Mouse (Mus musculus) hindbrain, embryonic 16.5 days (tissue): ENCODE measurements at regions not wholly inside any gene's neighbourhood (a gene's known extent, or its start where the extent isn't known, plus 50 kb on each side); places are given as distances from the start of the nearest gene placed in this dataset.

Experiments
- ATAC-seq: fragments of 200-750 bp; cut with Nextera tagmentation; 2 replicates; pipeline ENCODE4 v1.8.0; 2017; ENCODE audit warnings: moderate TSS enrichment, moderate library complexity
- H3K27ac ChIP-seq: fragments of 300-500 bp; sonication (generic); 2 replicates; pipeline ENCODE4 v1.5.1; 2014; ENCODE audit warnings: low read depth, mild to moderate bottlenecking, control low read depth, low read length, moderate library complexity
- H3K27me3 ChIP-seq: fragments of 300-500 bp; sonication (generic); replicated peaks from 2 replicates; pipeline ENCODE4 v1.6.1; 2014; ENCODE audit warnings: low read length; ENCODE audit not compliant: control insufficient read depth, insufficient read depth
- H3K36me3 ChIP-seq: fragments of 300-500 bp; sonication (generic); 2 replicates; pipeline ENCODE4 v1.6.1; 2014; ENCODE audit warnings: mild to moderate bottlenecking, low read length, moderate library complexity, mixed read lengths; ENCODE audit not compliant: control insufficient read depth, insufficient read depth
- H3K4me1 ChIP-seq: fragments of 300-500 bp; sonication (generic); 2 replicates; pipeline ENCODE4 v1.6.1; 2014; ENCODE audit warnings: low read depth, low read length; ENCODE audit not compliant: control insufficient read depth, insufficient read depth
- H3K4me2 ChIP-seq: fragments of 300-500 bp; sonication (generic); 2 replicates; pipeline ENCODE4 v1.6.1; 2014; ENCODE audit warnings: mild to moderate bottlenecking, low read length, control low read depth, moderate library complexity
- H3K4me3 ChIP-seq: fragments of 300-500 bp; sonication (generic); 2 replicates; pipeline ENCODE4 v1.5.1; 2014; ENCODE audit warnings: mild to moderate bottlenecking, low read length, control low read depth, moderate library complexity
- H3K9ac ChIP-seq: fragments of 300-500 bp; sonication (generic); 2 replicates; pipeline ENCODE4 v1.6.1; 2014; ENCODE audit warnings: low read depth, mild to moderate bottlenecking, control low read depth, low read length, moderate library complexity
- H3K9me3 ChIP-seq: fragments of 300-500 bp; sonication (generic); 2 replicates; pipeline ENCODE4 v1.6.1; 2014; ENCODE audit warnings: mild to moderate bottlenecking, low read length, moderate library complexity; ENCODE audit not compliant: control insufficient read depth
- WGBS: fragments of 180-500 bp; shearing (Covaris S2); extraction: QIAGEN DNeasy Blood & Tissue Kit; methylation state at CpG from one replicate; pipeline ENCODE4 v1.1.7; 2014; 5-methylcytosine and 5-hydroxymethylcytosine counted together

DNA sequence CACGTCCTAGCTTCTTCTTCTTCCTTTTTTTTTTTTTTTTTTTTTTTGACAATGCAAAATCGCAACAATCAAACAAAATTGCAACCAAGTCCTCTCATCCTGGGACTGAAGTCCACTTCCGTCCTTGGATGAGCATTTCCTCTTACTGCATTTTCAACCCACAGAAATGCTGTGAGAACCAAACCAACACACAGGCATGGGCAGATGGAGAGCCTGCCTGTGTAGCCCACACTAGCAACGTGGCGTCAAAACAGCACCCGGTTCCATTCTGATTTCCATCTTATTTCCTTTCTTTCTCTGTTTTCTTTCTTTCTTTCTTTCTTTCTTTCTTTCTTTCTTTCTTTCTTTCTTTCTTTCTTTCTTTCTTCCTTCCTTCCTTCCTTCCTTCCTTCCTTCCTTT, 360.7 kb upstream of the Prox1 start:
- ATAC-seq: no peak

GRCm38 (mm10) chr1:190530079-190530478, 359.6 kb upstream of the Prox1 start:
- no peaks in the 10 kb centered on the region for H3K4me1 ChIP-seq
- H3K27ac ChIP-seq: no peak overlapping the region
- no peak overlapping the region for H3K4me2 ChIP-seq
- H3K9me3 ChIP-seq: no peaks in the 10 kb centered on the region
- WGBS: 75% methylated on average over 3 of the region's 3 CpGs
- no peak overlapping the region for H3K4me3 ChIP-seq
- no peaks in the 10 kb centered on the region for H3K36me3 ChIP-seq
- ATAC-seq: no peak
- H3K9ac ChIP-seq: no peak overlapping the region
- H3K27me3 ChIP-seq: no peaks in the 10 kb centered on the region

More for the DNA sequence above, 360.7 kb upstream of the Prox1 start:
- Histone ChIP-seq H3K4me3 (no peak overlapping the region), H3K9me3 (no peaks in the 10 kb centered on the region), H3K9ac (no peak overlapping the region), H3K36me3 (no peaks in the 10 kb centered on the region), H3K27me3 (no peaks in the 10 kb centered on the region), H3K4me2 (no peak overlapping the region), H3K4me1 (no peaks in the 10 kb centered on the region), H3K27ac (no peak overlapping the region)
- 94% methylated on average over 6 of the region's 6 CpGs for WGBS

- no peak for ATAC-seq
- H3K9ac ChIP-seq: no peak overlapping the region
- no peak overlapping the region for H3K4me3 ChIP-seq
- H3K27me3 ChIP-seq: no peaks in the 10 kb centered on the region
- no peak overlapping the region for H3K27ac ChIP-seq
- no peak overlapping the region for H3K4me2 ChIP-seq
- H3K4me1 ChIP-seq: no peaks in the 10 kb centered on the region
- no peaks in the 10 kb centered on the region for H3K36me3 ChIP-seq
- H3K9me3 ChIP-seq: no peaks in the 10 kb centered on the region
- 69% methylated on average over 7 of the region's 7 CpGs for WGBS
These were observed 357.1 kb upstream of the Prox1 start for GRCm38 (mm10) chr1:190527545-190528137.

DNA sequence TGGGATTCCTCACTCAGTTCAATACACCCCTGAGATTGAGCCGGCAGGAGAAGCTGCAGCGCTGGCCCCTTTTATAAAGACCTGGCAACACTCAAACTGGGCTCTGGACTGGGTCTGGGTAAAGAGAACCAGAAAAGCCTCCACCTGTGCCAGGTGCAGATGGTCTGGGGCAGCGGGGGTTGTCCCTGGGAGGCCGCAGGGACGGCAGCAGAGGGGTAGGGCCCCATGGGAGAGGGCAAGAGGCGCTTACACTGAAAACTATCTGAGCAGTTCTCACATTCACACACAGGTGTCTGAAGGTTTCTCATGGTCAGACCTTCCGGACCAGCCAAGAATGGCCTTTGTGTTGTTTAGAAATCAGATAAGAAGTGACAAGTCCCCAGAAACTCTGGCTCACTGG, 356.1 kb upstream of the Prox1 start:
- Histone ChIP-seq H3K27ac (no peak overlapping the region), H3K4me2 (no peak overlapping the region), H3K36me3 (no peaks in the 10 kb centered on the region), H3K9me3 (no peaks in the 10 kb centered on the region), H3K27me3 (no peaks in the 10 kb centered on the region), H3K4me1 (no peaks in the 10 kb centered on the region), H3K9ac (no peak overlapping the region), H3K4me3 (no peak overlapping the region)
- no peak for ATAC-seq
- 24% methylated on average over 7 of the region's 7 CpGs for WGBS

- Histone ChIP-seq H3K9me3 (no peaks in the 10 kb centered on the region), H3K4me2 (no peak overlapping the region), H3K4me1 (no peaks in the 10 kb centered on the region), H3K9ac (no peak overlapping the region), H3K36me3 (no peaks in the 10 kb centered on the region), H3K27ac (no peak overlapping the region), H3K27me3 (no peaks in the 10 kb centered on the region), H3K4me3 (no peak overlapping the region)
- ATAC-seq: no peak
- 66% methylated on average over 6 of the region's 6 CpGs for WGBS
These were observed 355.5 kb upstream of the Prox1 start for GRCm38 (mm10) chr1:190526046-190526445.

DNA sequence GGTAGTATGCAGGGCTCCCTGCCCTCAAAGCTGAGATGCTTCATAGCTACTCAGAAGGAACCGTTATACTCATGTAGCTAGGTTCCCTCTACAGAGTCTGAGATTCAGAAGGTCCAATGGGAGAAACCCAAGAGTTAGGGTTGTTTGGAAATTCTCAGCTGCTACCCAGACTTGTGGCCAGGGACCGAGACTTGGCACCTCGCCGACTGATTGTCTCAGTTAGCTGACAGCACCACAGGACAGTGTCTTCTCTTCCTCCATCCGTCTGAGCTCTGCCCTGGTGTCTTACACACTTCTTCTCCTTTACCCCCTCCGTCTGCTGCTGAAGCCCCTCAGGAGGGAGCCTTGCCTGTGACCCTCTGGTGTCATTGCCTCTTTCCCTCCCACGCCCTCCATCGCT, 329.6 kb upstream of the Prox1 start:
- Histone ChIP-seq H3K27ac (no peak overlapping the region), H3K36me3 (no peaks in the 10 kb centered on the region), H3K4me3 (no peak overlapping the region), H3K4me1 (no peaks in the 10 kb centered on the region), H3K27me3 (no peaks in the 10 kb centered on the region), H3K4me2 (no peak overlapping the region), H3K9ac (no peak overlapping the region), H3K9me3 (no peaks in the 10 kb centered on the region)
- WGBS: 90% methylated on average over 8 of the region's 8 CpGs
- ATAC-seq: no peak

- Histone ChIP-seq H3K9me3 (no peaks in the 10 kb centered on the region), H3K4me2 (no peak overlapping the region), H3K4me3 (no peak overlapping the region), H3K4me1 (no peaks in the 10 kb centered on the region), H3K27me3 (no peaks in the 10 kb centered on the region), H3K9ac (no peak overlapping the region), H3K36me3 (no peaks in the 10 kb centered on the region), H3K27ac (no peak overlapping the region)
- WGBS: 84% methylated on average over 4 of the region's 4 CpGs
- ATAC-seq: no peak
These were observed 327.0 kb upstream of the Prox1 start for GRCm38 (mm10) chr1:190497474-190497873.

GRCm38 (mm10) chr1:190495741-190496520, 325.4 kb upstream of the Prox1 start:
- no peak for ATAC-seq
- Histone ChIP-seq H3K27ac (no peak overlapping the region), H3K9ac (no peak overlapping the region), H3K4me3 (no peak overlapping the region), H3K4me1 (no peaks in the 10 kb centered on the region), H3K9me3 (no peaks in the 10 kb centered on the region), H3K27me3 (no peaks in the 10 kb centered on the region), H3K4me2 (no peak overlapping the region), H3K36me3 (no peaks in the 10 kb centered on the region)
- 62% methylated on average over 10 of the region's 10 CpGs for WGBS

GRCm38 (mm10) chr1:190486551-190487104, 316.1 kb upstream of the Prox1 start:
- no peak overlapping the region for H3K9ac ChIP-seq
- no peaks in the 10 kb centered on the region for H3K4me1 ChIP-seq
- H3K4me2 ChIP-seq: no peak overlapping the region
- ATAC-seq: no peak
- no peaks in the 10 kb centered on the region for H3K9me3 ChIP-seq
- H3K36me3 ChIP-seq: no peaks in the 10 kb centered on the region
- no peak overlapping the region for H3K4me3 ChIP-seq
- H3K27me3 ChIP-seq: no peaks in the 10 kb centered on the region
- H3K27ac ChIP-seq: no peak overlapping the region
- WGBS: 69% methylated on average over 7 of the region's 7 CpGs
